Mouse (Mus musculus) olfactory bulb, adult 2 months (tissue): Measurements from ENCODE around the gene Ppm1h.

Experiments used
- CTCF ChIP-seq: fragments of 200-500 bp; IDR thresholded peaks from 2 replicates; pipeline ENCODE4 v1.5.1; 2012; ENCODE audit warnings: low read depth, mild to moderate bottlenecking, low read length, moderate library complexity; ENCODE audit not compliant: insufficient read depth
- POLR2A ChIP-seq: fragments of 200-500 bp; IDR thresholded peaks from 2 replicates; pipeline ENCODE4 v1.6.1; 2012; ENCODE audit warnings: mild to moderate bottlenecking, low read depth, low read length, moderate library complexity; ENCODE audit not compliant: insufficient read depth

DNA sequence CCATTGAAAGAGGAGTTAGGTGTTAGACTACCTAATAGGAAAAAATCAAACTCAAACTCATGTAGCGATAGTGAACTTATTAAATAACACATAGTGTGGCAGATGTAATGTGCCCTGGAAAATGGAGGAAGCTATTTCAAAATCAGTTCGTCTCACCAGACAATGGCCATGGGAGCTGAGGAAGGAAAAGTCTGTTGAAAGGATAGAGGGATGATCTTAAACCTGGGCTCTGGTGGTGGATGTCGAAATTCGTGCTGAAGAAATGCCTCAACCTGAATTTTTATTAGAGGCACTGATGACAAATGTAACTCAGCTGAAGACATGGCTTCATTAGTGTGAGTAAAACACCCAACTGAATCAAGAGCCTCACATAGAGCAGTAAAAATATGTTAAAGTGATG is 6.5 kb upstream of the Ppm1h start:
- no peak for TF ChIP-seq CTCF
- TF ChIP-seq POLR2A: no peak
